Mouse (Mus musculus) hindbrain, embryonic 11.5 days (tissue): Measurements from ENCODE around the gene Txnrd1. TPM values are rescaled to one million over a fixed set of nuclear protein-coding genes. Genes with fewer than 3 reads are reported as not detected.

Experiments
- ATAC-seq: fragments of 200-750 bp; cut with Nextera tagmentation; 2 replicates; pipeline ENCODE4 v1.8.0; 2017; ENCODE audit warnings: mild to moderate bottlenecking, moderate TSS enrichment, moderate library complexity; ENCODE audit not compliant: low FRiP score
- DNase-seq: peaks from one replicate; pipeline ENCODE4 v3.0.0-alpha.2; 2015; ENCODE audit warnings: low spot score
- H3K27ac ChIP-seq: fragments of 300-500 bp; sonication (generic); 2 replicates; pipeline ENCODE4 v1.5.1; 2014; ENCODE audit warnings: mild to moderate bottlenecking, low read depth, low read length
- H3K27me3 ChIP-seq: fragments of 300-500 bp; sonication (generic); 2 replicates; pipeline ENCODE4 v1.6.1; 2014; ENCODE audit warnings: mild to moderate bottlenecking, low read length, moderate library complexity, mixed read lengths; ENCODE audit not compliant: control insufficient read depth, insufficient read depth
- H3K36me3 ChIP-seq: fragments of 300-500 bp; sonication (generic); 2 replicates; pipeline ENCODE4 v1.6.1; 2014; ENCODE audit warnings: mild to moderate bottlenecking, low read length, moderate library complexity, mixed read lengths; ENCODE audit not compliant: control insufficient read depth, insufficient read depth
- H3K4me1 ChIP-seq: fragments of 300-500 bp; sonication (generic); replicated peaks from 2 replicates; pipeline ENCODE4 v1.6.1; 2014; ENCODE audit warnings: low read length, mixed read lengths; ENCODE audit not compliant: control insufficient read depth, insufficient read depth
- H3K4me2 ChIP-seq: fragments of 300-500 bp; sonication (generic); replicated peaks from 2 replicates; pipeline ENCODE4 v1.6.1; 2014; ENCODE audit warnings: mild to moderate bottlenecking, low read depth, low read length
- H3K4me3 ChIP-seq: fragments of 300-500 bp; sonication (generic); 2 replicates; pipeline ENCODE4 v1.5.1; 2014; ENCODE audit warnings: low read depth, low read length
- H3K9ac ChIP-seq: fragments of 300-500 bp; sonication (generic); 2 replicates; pipeline ENCODE4 v1.6.1; 2014; ENCODE audit warnings: low read depth, low read length
- H3K9me3 ChIP-seq: fragments of 300-500 bp; sonication (generic); 2 replicates; pipeline ENCODE4 v1.6.1; 2016; ENCODE audit warnings: low read length; ENCODE audit not compliant: control insufficient read depth
- WGBS: fragments of 180-500 bp; shearing (Covaris S2); extraction: QIAGEN DNeasy Blood & Tissue Kit; methylation state at CpG from one replicate; pipeline ENCODE4 v1.1.7; 2014; 5-methylcytosine and 5-hydroxymethylcytosine counted together
- polyA plus RNA-seq: library from polyadenylated mRNA; unstranded; fragments of >200 nt; fragmentation: Nextera tagmentation; extraction: Ambion mirVana; gene quantifications from 2 replicates; pipeline ENCODE4 v1.2.1, GENCODE M21; 2014

Gene Txnrd1
- polyA plus RNA-seq, 1 experiment from 2014 or later: 170 TPM

DNA sequence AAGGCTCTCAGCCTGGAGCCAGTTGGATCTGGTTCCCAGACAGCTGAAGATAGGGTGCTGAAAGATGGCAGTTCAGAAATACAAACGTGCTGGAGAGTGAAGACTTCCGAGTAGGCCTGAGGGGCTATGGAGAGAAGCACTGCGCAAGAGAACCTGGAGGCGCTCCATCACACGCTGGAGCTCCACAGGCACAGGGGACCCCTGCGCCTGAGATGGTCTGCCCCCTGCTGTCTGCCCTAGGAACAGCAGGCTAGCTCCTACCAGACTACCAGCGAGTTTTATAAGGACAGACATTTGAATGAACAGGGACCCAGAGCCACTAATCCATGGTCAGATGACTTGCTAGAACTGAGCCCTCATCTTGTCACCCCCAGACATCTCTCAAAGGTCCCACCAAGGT, 67.7 kb downstream of the Txnrd1 start:
- Histone ChIP-seq H3K36me3 (peaks cover 3% of the 10 kb centered on the region; the same call in 1 of the 2 replicates), H3K9me3 (no peaks in the 10 kb centered on the region), H3K27ac (no peak overlapping the region), H3K4me1 (peaks cover 2% of the 10 kb centered on the region; the same call in 1 of the 2 replicates), H3K4me3 (no peak overlapping the region), H3K27me3 (no peaks in the 10 kb centered on the region), H3K9ac (no peak overlapping the region), H3K4me2 (no peak overlapping the region)
- 6% methylated on average over 7 of the region's 7 CpGs for WGBS
- DNase-seq (peak; percentile 88), ATAC-seq (peak; percentile 61)

DNA sequence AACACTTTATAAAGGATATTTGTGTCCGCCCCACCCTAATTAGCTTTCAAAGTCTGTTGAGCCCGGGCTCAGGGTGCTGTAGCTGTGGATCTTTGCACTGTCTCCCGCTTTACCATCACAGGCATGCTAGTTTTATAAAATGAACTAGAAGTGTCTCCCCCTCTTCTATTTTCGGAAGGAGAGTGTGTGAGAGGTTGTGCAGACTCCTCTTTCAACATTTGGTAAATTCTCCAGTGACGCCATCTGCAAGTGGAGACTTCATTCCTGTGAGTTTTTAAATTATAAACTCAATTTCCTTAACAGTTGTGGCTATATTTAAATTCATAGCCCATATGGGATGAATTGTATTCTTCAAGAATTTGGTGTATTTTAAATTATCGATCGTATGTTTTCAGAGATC, 74.8 kb downstream of the Txnrd1 start:
- H3K27ac ChIP-seq: no peak overlapping the region
- ATAC-seq (no peak), DNase-seq (no peak)
- H3K9ac ChIP-seq: no peak overlapping the region
- no peaks in the 10 kb centered on the region for H3K9me3 ChIP-seq
- no peaks in the 10 kb centered on the region for H3K4me1 ChIP-seq
- H3K36me3 ChIP-seq: no peaks in the 10 kb centered on the region
- H3K27me3 ChIP-seq: no peaks in the 10 kb centered on the region
- no peak overlapping the region for H3K4me3 ChIP-seq
- no peak overlapping the region for H3K4me2 ChIP-seq
- WGBS: 88% methylated on average over 7 of the region's 7 CpGs

DNA sequence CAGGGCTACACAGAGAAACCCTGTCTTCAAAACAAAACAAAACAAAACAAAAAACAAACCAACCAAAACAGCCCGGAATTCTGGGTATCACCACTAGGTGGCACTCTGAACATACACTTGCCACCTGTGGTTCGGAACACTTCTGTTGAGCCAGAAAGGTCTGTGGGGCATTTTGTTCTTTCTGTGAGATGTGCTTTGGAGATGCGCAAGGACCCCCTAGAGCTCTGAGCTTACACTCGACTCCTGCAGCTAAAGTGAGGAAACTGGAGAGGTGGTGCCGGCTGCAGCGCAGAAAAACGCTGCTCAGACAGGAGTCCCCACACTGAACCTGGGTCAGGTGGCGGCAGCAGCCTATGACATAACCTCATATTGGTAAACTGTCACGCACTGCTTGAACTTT, 75.6 kb downstream of the Txnrd1 start:
- Histone ChIP-seq H3K9me3 (no peaks in the 10 kb centered on the region), H3K27ac (no peak overlapping the region), H3K9ac (no peak overlapping the region), H3K4me3 (no peak overlapping the region), H3K27me3 (no peaks in the 10 kb centered on the region), H3K4me2 (no peak overlapping the region), H3K36me3 (no peaks in the 10 kb centered on the region), H3K4me1 (no peaks in the 10 kb centered on the region)
- peak; percentile 60 for ATAC-seq
- 16% methylated on average over 9 of the region's 9 CpGs for WGBS
- peak; percentile 83 for DNase-seq

DNA sequence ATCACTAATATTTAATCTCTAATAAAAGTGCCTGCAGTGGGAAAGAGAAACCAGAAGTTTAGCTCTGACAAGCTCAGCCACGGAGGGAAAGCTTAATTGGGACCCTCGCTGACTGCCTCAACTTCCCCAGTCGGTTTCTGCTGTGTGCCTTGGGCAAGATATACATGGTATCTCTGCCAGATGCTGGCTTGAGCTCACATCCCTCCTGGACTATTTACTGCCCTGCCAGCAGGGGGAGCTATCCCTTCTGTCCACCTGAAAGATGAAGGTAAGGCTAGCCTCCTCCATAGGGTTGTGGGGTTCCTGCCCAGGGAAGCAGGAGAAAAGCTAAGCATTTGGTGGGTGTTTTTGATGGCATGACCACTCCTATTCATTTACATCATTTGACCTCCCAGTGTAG, 76.4 kb downstream of the Txnrd1 start:
- Histone ChIP-seq H3K27ac (no peak overlapping the region), H3K4me3 (no peak overlapping the region), H3K36me3 (no peaks in the 10 kb centered on the region), H3K27me3 (no peaks in the 10 kb centered on the region), H3K9me3 (no peaks in the 10 kb centered on the region), H3K9ac (no peak overlapping the region), H3K4me2 (no peak overlapping the region), H3K4me1 (no peaks in the 10 kb centered on the region)
- no peak for DNase-seq
- 76% methylated on average over 3 of the region's 3 CpGs for WGBS
- ATAC-seq: no peak

- Histone ChIP-seq H3K4me3 (no peak overlapping the region), H3K4me1 (no peaks in the 10 kb centered on the region), H3K27me3 (no peaks in the 10 kb centered on the region), H3K9ac (no peak overlapping the region), H3K27ac (no peak overlapping the region), H3K36me3 (no peaks in the 10 kb centered on the region), H3K9me3 (no peaks in the 10 kb centered on the region), H3K4me2 (no peak overlapping the region)
- WGBS: 80% methylated on average over 4 of the region's 4 CpGs
- DNase-seq (no peak), ATAC-seq (no peak)
Measured at GRCm38 (mm10) chr10:82913238-82913637, 79.5 kb downstream of the Txnrd1 start.

- Histone ChIP-seq H3K4me1 (no peaks in the 10 kb centered on the region), H3K4me3 (no peak overlapping the region), H3K9ac (no peak overlapping the region), H3K27ac (no peak overlapping the region), H3K4me2 (no peak overlapping the region), H3K36me3 (no peaks in the 10 kb centered on the region), H3K9me3 (no peaks in the 10 kb centered on the region), H3K27me3 (no peaks in the 10 kb centered on the region)
- 89% methylated on average over 6 of the region's 6 CpGs for WGBS
- ATAC-seq (no peak), DNase-seq (no peak)
Measured at GRCm38 (mm10) chr10:82913772-82914171, 80.0 kb downstream of the Txnrd1 start.

DNA sequence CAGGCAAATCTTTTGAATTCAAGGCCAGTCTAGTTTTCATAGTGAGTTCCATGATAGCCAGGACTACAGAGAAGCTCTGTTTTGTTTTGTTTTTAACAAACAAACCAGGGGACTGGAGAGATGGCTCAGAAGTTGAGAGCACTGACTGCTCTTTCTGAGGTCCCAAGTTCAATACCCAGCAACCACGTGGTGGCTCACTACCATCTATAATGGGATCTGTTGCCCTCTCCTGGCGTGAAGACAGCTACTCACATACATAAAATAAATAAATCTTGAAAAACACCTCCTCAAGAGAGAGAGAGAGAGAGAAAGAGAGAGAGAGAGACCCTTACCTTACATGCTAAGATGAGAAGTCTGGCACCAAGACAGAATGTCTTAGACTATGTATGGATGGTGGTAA, 84.9 kb downstream of the Txnrd1 start:
- DNase-seq (no peak), ATAC-seq (no peak)
- no peaks in the 10 kb centered on the region for H3K9me3 ChIP-seq
- H3K36me3 ChIP-seq: no peaks in the 10 kb centered on the region
- no peak overlapping the region for H3K4me2 ChIP-seq
- no peak overlapping the region for H3K4me3 ChIP-seq
- H3K4me1 ChIP-seq: no peaks in the 10 kb centered on the region
- H3K27ac ChIP-seq: no peak overlapping the region
- H3K9ac ChIP-seq: no peak overlapping the region
- WGBS: 75% methylated on average over 2 of the region's 2 CpGs
- no peaks in the 10 kb centered on the region for H3K27me3 ChIP-seq

DNA sequence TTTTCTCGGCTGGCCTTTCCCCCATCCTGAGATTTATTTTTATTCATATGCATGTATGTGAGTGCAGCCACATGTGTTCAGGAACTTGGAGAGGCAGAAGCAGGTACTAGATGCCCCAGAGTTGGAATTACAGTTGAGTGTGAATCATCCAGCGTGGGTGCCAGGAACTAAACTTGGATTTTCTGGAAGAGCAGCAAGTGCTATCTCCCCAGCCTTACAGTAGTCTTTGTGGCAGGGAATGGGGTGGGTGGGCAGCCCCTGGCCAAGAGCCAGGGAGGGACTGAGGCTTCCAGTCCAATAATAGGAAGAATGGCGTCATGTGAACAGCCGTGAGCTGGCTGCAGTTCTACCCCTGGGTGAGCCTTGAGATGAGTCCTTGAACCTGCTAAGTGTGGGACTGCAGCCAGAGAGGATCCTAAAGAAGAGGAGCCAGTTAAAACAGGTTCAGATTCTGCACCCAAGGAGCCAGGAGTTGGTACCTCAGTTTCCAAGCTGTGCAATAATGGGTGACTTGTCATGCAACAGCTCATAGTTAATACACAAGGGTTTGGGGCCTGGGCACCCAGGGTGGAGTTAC, 85.7 kb downstream of the Txnrd1 start:
- H3K36me3 ChIP-seq: no peaks in the 10 kb centered on the region
- no peaks in the 10 kb centered on the region for H3K27me3 ChIP-seq
- no peak overlapping the region for H3K4me3 ChIP-seq
- DNase-seq (no peak), ATAC-seq (no peak)
- no peak overlapping the region for H3K9ac ChIP-seq
- 92% methylated on average over 4 of the region's 4 CpGs for WGBS
- H3K27ac ChIP-seq: no peak overlapping the region
- H3K4me1 ChIP-seq: no peaks in the 10 kb centered on the region
- no peak overlapping the region for H3K4me2 ChIP-seq
- no peaks in the 10 kb centered on the region for H3K9me3 ChIP-seq

- H3K4me1 ChIP-seq: no peaks in the 10 kb centered on the region
- no peak overlapping the region for H3K27ac ChIP-seq
- H3K4me2 ChIP-seq: no peak overlapping the region
- WGBS: 78% methylated on average over 3 of the region's 3 CpGs
- no peaks in the 10 kb centered on the region for H3K27me3 ChIP-seq
- no peak overlapping the region for H3K9ac ChIP-seq
- H3K9me3 ChIP-seq: no peaks in the 10 kb centered on the region
- no peak overlapping the region for H3K4me3 ChIP-seq
- ATAC-seq: no peak
- H3K36me3 ChIP-seq: no peaks in the 10 kb centered on the region
- no peak for DNase-seq
Measured at GRCm38 (mm10) chr10:82923547-82923946, 89.8 kb downstream of the Txnrd1 start.
